Mouse (Mus musculus): ENCODE results near the gene Agmat. TPM values are rescaled to one million over a fixed set of nuclear protein-coding genes. Genes with fewer than 3 reads are reported as not detected.

Gene Agmat
- 1 to 10 TPM; 1.1 to 1.3 TPM for total RNA-seq (2021)

DNA sequence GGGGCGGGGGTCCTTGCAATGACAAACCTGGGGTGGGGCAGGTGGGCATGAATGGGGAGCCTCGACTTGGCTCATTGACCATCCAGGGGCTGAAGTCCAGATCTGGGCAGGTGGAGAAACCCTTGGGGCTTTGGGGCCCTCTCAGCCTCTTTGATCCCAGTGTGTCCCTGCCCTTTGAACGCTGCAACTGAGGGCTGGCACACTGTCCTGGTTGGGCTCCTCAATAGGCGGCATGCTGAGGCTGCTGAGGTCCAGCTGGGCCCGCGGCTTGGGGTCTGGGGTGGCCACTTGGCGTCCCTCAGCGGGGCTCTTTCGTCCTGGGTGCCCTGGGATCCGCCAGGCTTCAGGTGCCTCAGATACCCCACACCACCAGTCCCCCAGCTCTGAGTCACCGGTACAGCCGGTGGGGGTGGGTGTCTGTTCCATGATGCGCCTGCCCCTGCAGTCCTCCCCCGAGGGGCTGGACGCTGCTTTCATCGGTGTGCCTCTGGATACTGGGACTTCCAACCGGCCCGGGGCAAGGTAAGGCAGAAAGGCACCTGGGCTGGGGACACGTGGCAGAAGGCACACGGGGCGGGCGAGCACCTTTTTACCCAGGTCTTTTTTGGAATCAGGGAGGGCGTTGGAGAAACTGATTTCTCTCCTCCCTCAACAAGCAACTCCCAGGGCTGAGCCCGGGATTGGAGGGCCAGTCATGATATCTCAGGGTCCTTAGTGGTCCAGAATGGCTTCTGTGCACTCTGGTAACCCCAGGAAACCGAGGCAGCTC, at the start of gene Agmat:
Gene Agmat, plus strand, starts transcription at position 95 of the 769 bp plus-strand sequence.
- no peak for DNase-seq (ENCODE audit: low spot score in 2 of 2)
- intact Hi-C loops (cut with DNase I): no loop called here

DNA sequence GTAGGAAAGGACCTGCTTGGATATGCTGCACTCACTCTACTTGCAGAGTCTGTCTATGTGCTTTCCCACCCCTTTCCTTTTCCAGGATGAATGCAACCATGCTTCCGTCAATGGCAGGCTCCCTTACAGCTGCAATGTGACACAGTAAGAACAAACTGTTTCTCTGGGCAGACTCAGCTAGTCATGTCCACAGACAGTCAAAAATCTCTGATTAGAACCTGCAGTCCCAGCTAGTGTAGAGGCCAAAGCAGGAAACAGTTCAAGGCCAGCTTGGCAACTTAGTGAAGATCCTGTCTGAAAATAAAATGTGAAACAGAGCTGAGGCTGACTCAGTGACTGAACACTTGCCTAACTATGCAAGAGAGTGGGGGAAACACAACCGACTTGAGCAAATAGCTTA, 41.8 kb upstream of the Agmat start:
- intact Hi-C loops (cut with DNase I): no loop called here
- no peak for DNase-seq (ENCODE audit: low spot score in 2 of 2)

DNA sequence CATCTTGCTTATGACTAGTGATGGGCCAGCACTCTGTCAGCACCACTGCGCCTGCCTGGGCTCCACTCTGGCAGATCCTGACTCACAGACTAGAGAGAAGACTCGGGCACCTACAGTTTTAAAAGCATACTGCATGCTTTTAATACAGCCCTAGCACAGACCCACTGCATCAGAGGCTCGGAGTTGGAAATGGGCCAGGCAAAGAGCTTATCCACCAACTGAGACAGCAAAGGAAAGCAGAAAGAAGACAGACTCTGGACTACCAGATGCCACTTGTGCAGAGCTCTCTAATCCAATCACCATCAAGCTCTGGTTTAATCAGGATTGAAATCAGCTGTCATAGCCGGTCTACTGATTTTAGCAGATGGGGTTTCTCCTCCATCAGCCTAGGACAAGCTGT, 41.1 kb upstream of the Agmat start:
- intact Hi-C loops (cut with DNase I): no loop called here
- peak; percentile 34 to 54 for DNase-seq (ENCODE audit: low spot score in 2 of 2)

GRCm38 (mm10) chr4:141708005-141708404, 38.5 kb upstream of the Agmat start:
- DNase-seq (ENCODE audit: low spot score in 2 of 2): no peak

GRCm38 (mm10) chr4:141708971-141709370, 37.5 kb upstream of the Agmat start:
- intact Hi-C loops (cut with DNase I): no loop called here

More at GRCm38 (mm10) chr4:141708005-141708404, 38.5 kb upstream of the Agmat start:
- intact Hi-C loops (cut with DNase I): no loop called here

DNA sequence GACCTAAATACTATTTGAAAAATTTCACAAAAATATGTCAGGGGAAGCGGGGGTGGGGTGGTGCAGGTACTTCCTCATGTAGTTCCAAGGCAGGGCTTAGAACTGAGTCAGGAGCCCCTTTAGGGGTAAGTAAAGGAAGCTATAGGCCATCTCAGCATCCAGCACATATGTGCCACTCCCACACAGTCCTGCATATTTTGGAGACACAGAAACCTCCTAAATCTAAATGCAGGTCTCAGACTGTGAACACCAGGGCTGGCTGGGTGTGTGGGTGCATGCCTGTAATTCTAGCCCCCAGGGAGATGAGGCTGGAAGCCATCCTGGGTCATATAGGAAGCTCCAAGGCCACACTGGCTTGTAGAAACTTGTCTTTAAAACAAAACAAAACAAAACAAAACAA, 35.2 kb upstream of the Agmat start:
- intact Hi-C loops (cut with DNase I): no loop called here
- DNase-seq (ENCODE audit: low spot score in 2 of 2): peak; percentile 23 to 46

More at GRCm38 (mm10) chr4:141708971-141709370, 37.5 kb upstream of the Agmat start:
- DNase-seq (ENCODE audit: low spot score in 2 of 2): no peak

DNA sequence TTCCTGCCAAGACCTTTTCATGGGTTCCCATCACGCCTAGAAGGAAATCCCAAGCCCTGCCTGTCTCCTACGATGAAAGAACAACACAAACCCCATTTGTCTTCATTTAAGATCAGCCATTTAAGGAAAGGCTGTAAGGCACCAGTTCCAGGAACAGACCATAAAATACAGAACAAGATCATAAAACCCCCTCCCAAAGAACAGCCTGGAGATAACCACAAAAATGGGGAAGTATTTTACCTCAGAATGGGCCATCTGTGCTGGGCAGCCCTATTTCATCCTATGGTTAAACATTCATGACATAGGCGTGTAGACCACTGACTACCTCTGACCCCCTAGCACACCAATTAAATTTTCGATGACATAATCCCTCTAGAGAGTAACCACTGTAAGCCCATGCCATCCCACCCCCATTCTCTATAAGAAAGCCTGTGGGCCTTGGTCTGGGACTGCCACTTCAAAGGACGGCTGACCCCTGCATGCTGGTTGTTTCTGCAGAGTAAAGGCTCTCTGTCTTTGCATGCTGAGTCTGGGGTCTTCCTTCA, 32.8 kb upstream of the Agmat start:
- no peak for DNase-seq (ENCODE audit: low spot score in 2 of 2)
- intact Hi-C loops (cut with DNase I): no loop called here

DNA sequence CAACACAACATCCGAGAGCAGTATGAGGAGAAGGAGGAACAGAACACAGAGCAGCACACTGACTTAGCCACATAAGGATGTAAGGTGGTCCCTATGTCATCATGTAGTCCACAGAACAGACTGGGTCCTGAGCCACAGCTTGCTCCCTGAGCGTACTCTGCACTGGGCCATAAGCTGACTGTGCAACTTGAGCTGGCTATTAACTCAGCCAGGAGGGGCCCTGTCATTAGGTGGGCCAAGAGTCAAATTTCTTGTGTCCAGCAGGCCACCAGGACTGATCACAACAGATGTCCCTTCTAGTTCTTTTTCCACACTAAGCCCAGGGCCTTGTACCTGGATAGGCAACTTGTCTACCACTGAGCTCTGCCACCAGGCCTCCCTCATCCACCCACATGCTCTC, 31.4 kb upstream of the Agmat start:
- intact Hi-C loops (cut with DNase I): no loop called here
- DNase-seq (ENCODE audit: low spot score in 2 of 2): no peak

DNA sequence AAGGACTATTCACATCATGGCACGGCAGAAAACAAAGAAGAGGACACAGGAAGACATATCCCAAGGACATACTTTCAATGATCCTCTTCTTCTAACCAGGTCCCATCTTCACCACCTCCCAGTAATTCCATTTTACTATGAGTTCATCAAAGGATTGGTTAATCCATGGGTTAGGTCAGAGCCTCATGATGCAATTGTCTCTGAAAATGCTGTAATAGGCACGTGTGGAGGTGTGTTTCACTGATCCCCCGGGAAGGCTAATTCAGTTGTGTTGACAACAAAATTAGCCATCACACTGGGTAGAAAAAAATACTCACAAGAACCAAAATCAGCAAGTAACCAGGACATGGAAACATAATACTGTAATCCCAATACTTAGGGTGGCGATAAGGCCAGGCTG, 28.8 kb upstream of the Agmat start:
- intact Hi-C loops (cut with DNase I): no loop called here
- no peak for DNase-seq (ENCODE audit: low spot score in 2 of 2)

GRCm38 (mm10) chr4:141719304-141719703, 27.2 kb upstream of the Agmat start:
- intact Hi-C loops (cut with DNase I): no loop called here

DNA sequence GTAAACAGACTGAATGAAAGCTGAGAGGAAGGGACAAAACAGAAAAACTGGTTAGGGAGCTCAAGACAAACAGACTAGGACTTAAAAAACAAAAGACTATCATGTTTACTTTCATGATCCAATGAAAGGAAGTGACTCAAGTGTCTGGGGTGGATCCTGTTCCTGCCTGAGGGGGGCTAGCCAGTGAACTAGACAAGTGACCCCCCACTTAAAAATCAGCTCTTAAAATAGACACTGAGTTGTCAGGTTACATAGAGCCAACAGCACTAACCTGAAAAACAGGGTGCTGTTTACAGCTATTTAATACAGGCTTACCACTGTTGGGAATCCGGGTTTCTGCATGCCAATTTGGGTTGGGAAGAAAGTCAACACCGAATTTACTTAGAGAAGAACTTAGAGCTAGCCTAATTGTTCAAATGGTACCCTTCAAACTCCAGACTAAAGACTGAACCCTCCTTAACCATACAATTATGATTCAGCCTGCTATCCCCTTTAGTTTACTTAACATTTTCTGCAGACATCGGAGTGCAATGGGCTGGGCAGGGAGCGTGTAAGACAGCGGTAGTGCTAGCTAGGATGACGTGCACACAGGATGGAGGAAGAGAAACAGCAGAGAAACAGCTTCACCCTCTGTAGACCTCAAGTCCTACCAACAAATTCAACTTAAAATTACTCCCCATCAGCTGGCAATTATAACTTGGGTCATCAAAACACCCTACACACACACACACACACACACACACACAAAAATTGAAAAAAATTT, 25.5 kb upstream of the Agmat start:
- no peak for DNase-seq (ENCODE audit: low spot score in 2 of 2)
- intact Hi-C loops (cut with DNase I): loop anchor here (5.0 kb wide), 1 partner anchor 71 kb away; the partner anchor contains the start of genes Casp9 and Dnajc16

More at GRCm38 (mm10) chr4:141719304-141719703, 27.2 kb upstream of the Agmat start:
- no peak for DNase-seq (ENCODE audit: low spot score in 2 of 2)

GRCm38 (mm10) chr4:141721961-141722360, 24.5 kb upstream of the Agmat start:
- DNase-seq (ENCODE audit: low spot score in 2 of 2): no peak
- intact Hi-C loops (cut with DNase I): loop anchor here (5.0 kb wide), 1 partner anchor 70 kb away; the partner anchor contains the start of genes Casp9 and Dnajc16

- peak; percentile 91 to 96 for DNase-seq (ENCODE audit: low spot score in 2 of 2)
- intact Hi-C loops (cut with DNase I): loop anchor here (5.0 kb wide), 1 partner anchor 69 kb away; the partner anchor contains the start of genes Casp9 and Dnajc16
Measured at GRCm38 (mm10) chr4:141722731-141723672, 23.5 kb upstream of the Agmat start, which contains the start of gene Ddi2. Gene Ddi2, minus strand, starts transcription at chr4:141723419.

DNA sequence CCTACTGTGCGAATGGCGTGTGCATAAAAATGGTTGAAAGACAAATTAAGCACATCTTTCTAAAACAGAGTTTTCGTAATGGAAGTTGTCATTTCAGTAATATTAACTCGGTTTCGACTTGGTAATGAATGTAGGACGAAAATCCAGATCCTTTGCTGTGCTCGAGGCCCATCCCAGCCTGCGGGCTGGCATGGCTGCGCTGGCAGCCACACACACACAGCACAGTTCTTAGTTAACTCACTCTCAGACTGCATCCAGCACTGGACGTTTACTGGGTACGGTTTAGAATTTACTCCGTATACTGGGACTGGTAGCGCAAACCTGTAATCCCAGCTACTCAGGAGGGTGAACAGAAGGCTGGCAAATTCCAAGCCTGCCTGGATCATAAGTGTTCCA, 22.8 kb upstream of the Agmat start:
- intact Hi-C loops (cut with DNase I): loop anchor here (5.0 kb wide), 1 partner anchor 69 kb away; the partner anchor contains the start of genes Casp9 and Dnajc16
- DNase-seq (ENCODE audit: low spot score in 2 of 2): peak in 1 of 2 experiments; percentile 20

GRCm38 (mm10) chr4:141724594-141724993, 21.9 kb upstream of the Agmat start:
- intact Hi-C loops (cut with DNase I): loop anchor here (5.0 kb wide), 1 partner anchor 68 kb away; the partner anchor contains the start of genes Casp9 and Dnajc16

GRCm38 (mm10) chr4:141725277-141725676, 21.2 kb upstream of the Agmat start:
- DNase-seq (ENCODE audit: low spot score in 2 of 2): no peak
- intact Hi-C loops (cut with DNase I): no loop called here

More at GRCm38 (mm10) chr4:141724594-141724993, 21.9 kb upstream of the Agmat start:
- DNase-seq (ENCODE audit: low spot score in 2 of 2): no peak

DNA sequence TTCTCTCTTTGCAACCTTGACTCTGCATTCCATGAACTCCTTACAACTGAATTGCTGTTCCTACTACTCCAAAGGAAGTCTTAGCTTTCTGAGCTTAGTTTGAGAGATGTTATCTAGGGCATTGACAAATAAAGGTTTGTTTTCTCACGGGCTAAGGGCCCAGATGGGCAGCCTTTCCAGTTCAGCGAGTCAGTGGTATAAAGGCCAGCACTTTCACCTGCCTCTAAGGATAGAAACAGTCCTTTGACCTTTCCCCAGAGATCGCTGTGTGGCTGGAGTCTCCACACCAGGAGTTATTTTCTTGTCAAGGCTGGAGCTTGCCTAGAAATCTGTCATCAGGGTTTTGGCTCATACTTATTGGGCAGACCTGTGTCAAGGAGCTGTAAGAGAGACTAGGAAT, 20.7 kb upstream of the Agmat start:
- no peak for DNase-seq (ENCODE audit: low spot score in 2 of 2)
- intact Hi-C loops (cut with DNase I): no loop called here

- DNase-seq (ENCODE audit: low spot score in 2 of 2): no peak
- intact Hi-C loops (cut with DNase I): no loop called here
Measured at GRCm38 (mm10) chr4:141729266-141729665, 17.2 kb upstream of the Agmat start.

- peak; percentile 40 to 52 for DNase-seq (ENCODE audit: low spot score in 2 of 2)
- intact Hi-C loops (cut with DNase I): no loop called here
Measured at GRCm38 (mm10) chr4:141730401-141730800, 16.1 kb upstream of the Agmat start.
